Mouse (Mus musculus): ENCODE data around the gene Abhd4. TPM values are rescaled to one million over a fixed set of nuclear protein-coding genes. Genes with fewer than 3 reads are reported as not detected.

Abhd4 gene
- polyA plus RNA-seq, 1 experiment from 2014 or later: 27.6 TPM

GRCm38 (mm10) chr14:54230638-54231150, 23.3 kb upstream of the Abhd4 start:
- no peak overlapping the region for H3K9ac ChIP-seq (ENCODE audit: low read depth, low read length)
- H3K36me3 ChIP-seq (ENCODE audit: control insufficient read depth, insufficient read depth, low read length): peaks cover 10% of the 10 kb centered on the region; the same call in 1 of the 2 replicates
- no peaks in the 10 kb centered on the region for H3K9me3 ChIP-seq (ENCODE audit: control insufficient read depth, low read length)
- peaks cover 44% of the 10 kb centered on the region for H3K4me1 ChIP-seq (replicated peaks; ENCODE audit: control insufficient read depth, insufficient read depth, low read length)
- ATAC-seq (replicated peaks; ENCODE audit: low FRiP score): no peak
- H3K27ac ChIP-seq (ENCODE audit: low read depth, low read length): no peak overlapping the region
- no peaks in the 10 kb centered on the region for H3K27me3 ChIP-seq (replicated peaks; ENCODE audit: control insufficient read depth, insufficient read depth, low read length)
- no peak for DNase-seq (ENCODE audit: low spot score)
- 73% methylated on average over 14 of the region's 14 CpGs for WGBS
- no peak overlapping the region for H3K4me2 ChIP-seq
- no peak overlapping the region for H3K4me3 ChIP-seq (ENCODE audit: low read depth, low read length)

GRCm38 (mm10) chr14:54231176-54231956, 22.6 kb upstream of the Abhd4 start:
- 63% methylated on average over 21 of the region's 21 CpGs for whole genome bisulfite sequencing
- Histone ChIP-seq H3K27me3 (replicated peaks; ENCODE audit: control insufficient read depth, insufficient read depth, low read length) (no peaks in the 10 kb centered on the region), H3K4me3 (ENCODE audit: low read depth, low read length) (no peak overlapping the region), H3K9me3 (ENCODE audit: control insufficient read depth, low read length) (no peaks in the 10 kb centered on the region), H3K36me3 (ENCODE audit: control insufficient read depth, insufficient read depth, low read length) (peaks cover 10% of the 10 kb centered on the region; the same call in 1 of the 2 replicates), H3K4me2 (no peak overlapping the region), H3K27ac (ENCODE audit: low read depth, low read length) (no peak overlapping the region), H3K9ac (ENCODE audit: low read depth, low read length) (no peak overlapping the region), H3K4me1 (replicated peaks; ENCODE audit: control insufficient read depth, insufficient read depth, low read length) (peaks cover 44% of the 10 kb centered on the region)
- DNase-seq (ENCODE audit: low spot score) (no peak), ATAC-seq (replicated peaks; ENCODE audit: low FRiP score) (no peak)

- H3K4me1 ChIP-seq (replicated peaks; ENCODE audit: control insufficient read depth, insufficient read depth, low read length): peaks cover 41% of the 10 kb centered on the region
- H3K27ac ChIP-seq (ENCODE audit: low read depth, low read length): no peak overlapping the region
- ATAC-seq (replicated peaks; ENCODE audit: low FRiP score) (no peak), DNase-seq (ENCODE audit: low spot score) (no peak)
- no peaks in the 10 kb centered on the region for H3K27me3 ChIP-seq (replicated peaks; ENCODE audit: control insufficient read depth, insufficient read depth, low read length)
- H3K9ac ChIP-seq (ENCODE audit: low read depth, low read length): no peak overlapping the region
- H3K9me3 ChIP-seq (ENCODE audit: control insufficient read depth, low read length): no peaks in the 10 kb centered on the region
- H3K36me3 ChIP-seq (ENCODE audit: control insufficient read depth, insufficient read depth, low read length): peaks cover 10% of the 10 kb centered on the region; the same call in 1 of the 2 replicates
- H3K4me3 ChIP-seq (ENCODE audit: low read depth, low read length): no peak overlapping the region
- 47% methylated on average over 9 of the region's 9 CpGs for WGBS
- peak overlapping the region; percentile 4; the same call in 1 of the 2 replicates for H3K4me2 ChIP-seq
Measured at GRCm38 (mm10) chr14:54232143-54232542, 21.8 kb upstream of the Abhd4 start.

GRCm38 (mm10) chr14:54232811-54233558, 21.0 kb upstream of the Abhd4 start:
- Histone ChIP-seq H3K27me3 (replicated peaks; ENCODE audit: control insufficient read depth, insufficient read depth, low read length) (no peaks in the 10 kb centered on the region), H3K27ac (ENCODE audit: low read depth, low read length) (peak overlapping the region; percentile 26), H3K9ac (ENCODE audit: low read depth, low read length) (no peak overlapping the region), H3K9me3 (ENCODE audit: control insufficient read depth, low read length) (no peaks in the 10 kb centered on the region), H3K4me2 (peak overlapping the region; percentile 16), H3K4me3 (ENCODE audit: low read depth, low read length) (no peak overlapping the region), H3K4me1 (replicated peaks; ENCODE audit: control insufficient read depth, insufficient read depth, low read length) (peaks cover 34% of the 10 kb centered on the region), H3K36me3 (ENCODE audit: control insufficient read depth, insufficient read depth, low read length) (peaks cover 10% of the 10 kb centered on the region; the same call in 1 of the 2 replicates)
- ATAC-seq (replicated peaks; ENCODE audit: low FRiP score) (no peak; the same call in 1 of the 2 replicates), DNase-seq (ENCODE audit: low spot score) (no peak)
- 16% methylated on average over 9 of the region's 9 CpGs for WGBS

- Histone ChIP-seq H3K4me2 (peak overlapping the region; percentile 16), H3K27ac (ENCODE audit: low read depth, low read length) (peak overlapping the region; percentile 26), H3K9me3 (ENCODE audit: control insufficient read depth, low read length) (no peaks in the 10 kb centered on the region), H3K36me3 (ENCODE audit: control insufficient read depth, insufficient read depth, low read length) (peaks cover 10% of the 10 kb centered on the region; the same call in 1 of the 2 replicates), H3K4me1 (replicated peaks; ENCODE audit: control insufficient read depth, insufficient read depth, low read length) (peaks cover 27% of the 10 kb centered on the region), H3K9ac (ENCODE audit: low read depth, low read length) (no peak overlapping the region), H3K4me3 (ENCODE audit: low read depth, low read length) (no peak overlapping the region), H3K27me3 (replicated peaks; ENCODE audit: control insufficient read depth, insufficient read depth, low read length) (no peaks in the 10 kb centered on the region)
- WGBS: 66% methylated on average over 16 of the region's 16 CpGs
- ATAC-seq (replicated peaks; ENCODE audit: low FRiP score): no peak
- DNase-seq (ENCODE audit: low spot score): no peak
Measured at GRCm38 (mm10) chr14:54233559-54234143, 20.3 kb upstream of the Abhd4 start.

GRCm38 (mm10) chr14:54234231-54235040, 19.6 kb upstream of the Abhd4 start:
- no peak overlapping the region for H3K27ac ChIP-seq (ENCODE audit: low read depth, low read length)
- H3K27me3 ChIP-seq (replicated peaks; ENCODE audit: control insufficient read depth, insufficient read depth, low read length): no peaks in the 10 kb centered on the region
- H3K4me3 ChIP-seq (ENCODE audit: low read depth, low read length): no peak overlapping the region
- no peak for DNase-seq (ENCODE audit: low spot score)
- no peak overlapping the region for H3K9ac ChIP-seq (ENCODE audit: low read depth, low read length)
- H3K36me3 ChIP-seq (ENCODE audit: control insufficient read depth, insufficient read depth, low read length): peaks cover 13% of the 10 kb centered on the region; the same call in 1 of the 2 replicates
- 86% methylated on average over 20 of the region's 20 CpGs for WGBS
- peaks cover 22% of the 10 kb centered on the region for H3K4me1 ChIP-seq (replicated peaks; ENCODE audit: control insufficient read depth, insufficient read depth, low read length)
- H3K4me2 ChIP-seq: no peak overlapping the region
- H3K9me3 ChIP-seq (ENCODE audit: control insufficient read depth, low read length): no peaks in the 10 kb centered on the region
- ATAC-seq (replicated peaks; ENCODE audit: low FRiP score): no peak

- Histone ChIP-seq H3K9me3 (ENCODE audit: control insufficient read depth, low read length) (no peaks in the 10 kb centered on the region), H3K4me2 (no peak overlapping the region), H3K36me3 (ENCODE audit: control insufficient read depth, insufficient read depth, low read length) (peaks cover 14% of the 10 kb centered on the region), H3K9ac (ENCODE audit: low read depth, low read length) (no peak overlapping the region), H3K27ac (ENCODE audit: low read depth, low read length) (no peak overlapping the region), H3K4me3 (ENCODE audit: low read depth, low read length) (no peak overlapping the region), H3K4me1 (replicated peaks; ENCODE audit: control insufficient read depth, insufficient read depth, low read length) (peaks cover 22% of the 10 kb centered on the region), H3K27me3 (replicated peaks; ENCODE audit: control insufficient read depth, insufficient read depth, low read length) (no peaks in the 10 kb centered on the region)
- 90% methylated on average over 5 of the region's 5 CpGs for WGBS
- ATAC-seq (replicated peaks; ENCODE audit: low FRiP score): no peak
- DNase-seq (ENCODE audit: low spot score): no peak
Measured at GRCm38 (mm10) chr14:54235825-54236540, 18.0 kb upstream of the Abhd4 start.

All from liver, embryonic 11.5 days (tissue).